Mouse (Mus musculus) lung, embryonic 15.5 days (tissue): ENCODE measurements around the gene Serinc3. TPM values are rescaled to one million over a fixed set of nuclear protein-coding genes. Genes with fewer than 3 reads are reported as not detected.
"Not testable (repeated sequence)": the region's sequence is repeated elsewhere in the genome, so short reads cannot be mapped to it uniquely, and the experiment has no call there.

Source experiments
- ATAC-seq: fragments of 200-750 bp; cut with Nextera tagmentation; 2 replicates; pipeline ENCODE4 v1.8.0; 2017; ENCODE audit warnings: moderate number of reproducible peaks, borderline replicate concordance; ENCODE audit not compliant: low FRiP score, low TSS enrichment; ENCODE audit errors: extremely low read depth
- H3K27ac ChIP-seq: fragments of 300-500 bp; sonication (generic); 2 replicates; pipeline ENCODE4 v1.5.1; 2015; ENCODE audit warnings: moderate library complexity, mild to moderate bottlenecking, inconsistent platforms
- H3K27me3 ChIP-seq: fragments of 300-500 bp; sonication (generic); 2 replicates; pipeline ENCODE4 v1.6.1; 2015; ENCODE audit warnings: inconsistent platforms
- H3K36me3 ChIP-seq: fragments of 300-500 bp; sonication (generic); 2 replicates; pipeline ENCODE4 v1.6.1; 2015; ENCODE audit warnings: inconsistent platforms
- H3K4me1 ChIP-seq: fragments of 300-500 bp; sonication (generic); 2 replicates; pipeline ENCODE4 v1.6.1; 2015; ENCODE audit warnings: inconsistent platforms
- H3K4me2 ChIP-seq: fragments of 300-500 bp; sonication (generic); 2 replicates; pipeline ENCODE4 v1.6.1; 2015; ENCODE audit warnings: inconsistent platforms, mild to moderate bottlenecking, moderate library complexity
- H3K4me3 ChIP-seq: fragments of 300-500 bp; sonication (generic); 2 replicates; pipeline ENCODE4 v1.5.1; 2015; ENCODE audit warnings: mild to moderate bottlenecking, inconsistent platforms
- H3K9ac ChIP-seq: fragments of 300-500 bp; sonication (generic); 2 replicates; pipeline ENCODE4 v1.6.1; 2015; ENCODE audit warnings: inconsistent platforms
- H3K9me3 ChIP-seq: fragments of 300-500 bp; sonication (generic); 2 replicates; pipeline ENCODE4 v1.6.1; 2016; ENCODE audit warnings: inconsistent platforms
- WGBS: fragments of 180-500 bp; shearing (Covaris S2); methylation state at CpG from one replicate; pipeline ENCODE4 v1.1.7; 2015; 5-methylcytosine and 5-hydroxymethylcytosine counted together
- polyA plus RNA-seq: library from polyadenylated mRNA; unstranded; fragments of >200 nt; fragmentation: Nextera tagmentation; extraction: Ambion mirVana; gene quantifications from 2 replicates; pipeline ENCODE4 v1.2.1, GENCODE M21; 2015

Serinc3 gene
- polyA plus RNA-seq, 1 experiment from 2014 or later: 59.1 TPM

DNA sequence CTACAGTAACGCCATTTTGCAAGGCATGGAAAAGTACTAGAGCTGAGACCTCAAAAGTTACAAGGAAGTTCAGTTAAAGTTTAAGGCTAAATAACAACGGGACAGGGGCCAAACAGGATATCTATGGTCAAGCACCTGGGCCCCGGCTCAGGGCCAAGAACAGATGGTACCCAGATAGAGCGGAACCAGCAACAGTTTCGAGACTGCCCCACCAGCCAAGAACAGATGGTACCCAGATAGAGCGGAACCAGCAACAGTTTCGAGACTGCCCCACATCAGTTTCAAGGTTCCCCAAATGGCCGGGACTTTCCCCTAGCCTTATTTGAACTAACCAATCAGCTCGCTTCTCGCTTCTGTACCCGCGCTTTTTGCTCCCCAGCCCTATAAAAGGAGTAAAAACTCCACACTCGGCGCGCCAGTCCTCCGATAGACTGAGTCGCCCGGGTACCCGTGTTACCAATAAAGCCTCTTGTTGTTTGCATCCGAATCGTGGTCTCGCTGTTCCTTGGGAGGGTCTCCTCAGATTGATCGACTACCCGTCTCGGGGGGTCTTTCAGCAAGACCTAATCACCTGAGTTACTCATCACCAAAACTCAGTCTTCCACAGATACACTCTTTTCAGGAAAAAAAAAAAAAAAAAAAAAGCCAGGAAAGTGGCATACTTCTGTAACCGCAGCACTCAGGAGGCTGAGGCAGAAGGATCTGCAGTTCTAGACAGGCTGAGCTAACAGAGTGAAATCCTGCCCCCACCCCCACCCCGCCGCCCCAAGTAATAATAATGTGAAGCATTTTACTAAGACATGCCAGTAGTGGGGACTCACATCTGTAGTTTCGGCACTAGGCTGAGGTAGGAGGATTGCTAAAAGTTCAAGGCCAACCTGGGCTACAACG, 2.0 kb downstream of the Serinc3 start:
- Histone ChIP-seq H3K27me3 (no peaks in the 10 kb centered on the region), H3K9ac (0 out of 2 replicates have a peak overlapping the region, but pooled peaks have one; percentile 92), H3K4me3 (peak overlapping the region; percentile 79), H3K9me3 (no peaks in the 10 kb centered on the region), H3K36me3 (0 out of 2 replicates have a peak, but pooled peaks cover 3% of the 10 kb centered on the region), H3K27ac (peak overlapping the region; percentile 100), H3K4me2 (peak overlapping the region; percentile 55), H3K4me1 (peaks cover 51% of the 10 kb centered on the region)
- WGBS: 76% methylated on average over 30 of the region's 30 CpGs
- ATAC-seq: no peak

DNA sequence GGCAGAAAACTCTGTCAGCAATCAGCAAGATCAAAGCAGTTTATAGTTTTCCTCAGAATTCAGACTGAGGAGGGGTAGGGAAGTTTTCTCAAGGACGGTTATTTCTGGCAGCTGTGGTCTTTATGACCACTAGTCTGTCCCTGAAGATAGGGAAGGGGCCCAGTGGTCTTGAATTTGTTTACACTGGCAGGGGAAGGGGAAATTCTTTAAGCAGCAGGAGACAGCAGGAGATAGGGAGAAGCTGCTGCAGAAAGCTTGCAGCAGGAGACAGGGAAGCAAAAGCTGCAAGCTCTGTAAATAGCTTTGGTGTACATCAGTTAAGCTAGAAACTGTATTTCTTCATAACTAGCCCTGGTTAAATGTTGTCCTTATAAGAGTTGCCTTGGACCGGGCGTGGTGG, 3.2 kb downstream of the Serinc3 start:
- Histone ChIP-seq H3K27ac (peak overlapping the region; percentile 100), H3K4me2 (peak overlapping the region; percentile 55), H3K36me3 (peaks cover 8% of the 10 kb centered on the region), H3K9ac (no peak overlapping the region), H3K27me3 (no peaks in the 10 kb centered on the region), H3K4me1 (peaks cover 56% of the 10 kb centered on the region), H3K9me3 (no peaks in the 10 kb centered on the region), H3K4me3 (no peak overlapping the region)
- ATAC-seq: no peak
- 30% methylated on average over 3 of the region's 3 CpGs for WGBS

DNA sequence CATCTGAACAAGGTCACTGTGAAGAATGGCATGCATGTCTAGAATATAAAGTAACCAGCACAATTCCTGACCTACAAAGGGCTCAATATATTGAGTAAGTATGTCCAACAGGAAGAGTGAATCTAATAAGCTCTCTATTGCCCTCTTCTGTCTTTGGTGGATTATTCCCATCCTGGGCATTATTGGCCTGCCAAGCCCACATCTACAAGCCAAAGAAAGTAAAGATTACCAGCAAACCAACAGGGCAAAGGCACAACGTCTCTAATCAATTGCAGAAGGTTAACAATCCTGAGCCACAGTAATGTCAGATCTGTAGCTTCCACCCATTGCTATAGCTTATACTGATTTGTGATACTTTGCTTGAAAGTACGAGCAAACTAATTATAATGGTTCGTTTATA, 4.4 kb downstream of the Serinc3 start:
- Histone ChIP-seq H3K36me3 (peaks cover 19% of the 10 kb centered on the region), H3K4me2 (no peak overlapping the region), H3K9ac (no peak overlapping the region), H3K27ac (no peak overlapping the region), H3K9me3 (no peaks in the 10 kb centered on the region), H3K27me3 (no peaks in the 10 kb centered on the region), H3K4me1 (peaks cover 55% of the 10 kb centered on the region), H3K4me3 (no peak overlapping the region)
- WGBS: 76% methylated on average over 3 of the region's 3 CpGs
- ATAC-seq: no peak

DNA sequence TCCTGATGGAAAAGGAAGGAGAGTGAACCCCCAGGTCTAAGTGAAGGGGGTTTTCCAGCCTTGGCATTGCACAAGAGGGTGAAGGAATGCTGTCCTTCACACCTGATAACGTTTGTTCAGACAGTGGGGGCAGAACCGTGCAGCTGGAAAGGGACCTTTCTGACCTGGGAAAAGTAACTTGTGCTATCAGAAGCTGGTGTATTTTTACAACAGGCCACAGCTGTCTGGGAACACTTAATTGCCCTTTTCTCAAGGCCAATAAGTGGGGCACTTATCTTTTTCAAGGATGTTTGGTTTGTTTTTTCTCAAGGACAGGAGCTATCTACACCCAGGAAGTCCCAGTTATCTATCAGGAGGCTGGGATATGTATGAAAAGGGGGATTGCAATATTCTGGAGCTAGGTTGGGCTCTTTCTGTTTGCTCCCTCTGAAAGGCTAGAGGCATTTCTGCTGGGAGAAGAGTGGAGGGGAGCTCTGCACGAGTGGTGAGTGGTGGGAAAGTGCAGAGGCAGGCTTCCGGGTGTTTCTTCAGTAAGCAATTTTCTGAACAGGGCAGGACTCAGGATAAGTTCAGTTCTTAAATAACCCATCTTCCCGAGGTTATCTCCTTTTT, 7.2 kb downstream of the Serinc3 start:
- Histone ChIP-seq H3K9ac (no peak overlapping the region), H3K4me1 (peaks cover 40% of the 10 kb centered on the region), H3K4me3 (no peak overlapping the region), H3K27ac (peak overlapping the region; percentile 27; the same call in 1 of the 2 replicates), H3K36me3 (peaks cover 30% of the 10 kb centered on the region), H3K9me3 (no peaks in the 10 kb centered on the region), H3K4me2 (no peak overlapping the region), H3K27me3 (no peaks in the 10 kb centered on the region)
- no peak for ATAC-seq
- WGBS: 13% methylated on average over 5 of the region's 5 CpGs

DNA sequence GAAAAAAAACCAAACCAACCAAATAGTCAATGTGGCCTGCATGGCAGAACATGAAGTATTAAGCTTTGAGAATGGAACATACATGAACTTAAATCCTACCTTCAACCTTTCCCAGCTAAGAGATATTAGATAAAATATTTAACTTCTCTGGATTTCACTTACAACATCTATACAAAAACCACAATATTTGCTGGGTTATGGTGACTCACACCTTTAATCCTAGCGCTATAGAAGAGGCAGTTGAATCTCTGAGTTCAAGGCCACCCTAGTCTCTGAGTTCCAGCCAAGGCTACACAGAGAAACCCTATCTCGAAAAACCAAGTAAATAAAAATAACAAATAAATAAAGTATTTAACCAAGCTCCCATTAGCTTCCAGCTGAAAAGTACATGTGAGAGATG, 8.9 kb downstream of the Serinc3 start:
- H3K4me1 ChIP-seq: peaks cover 30% of the 10 kb centered on the region
- no peaks in the 10 kb centered on the region for H3K9me3 ChIP-seq
- no peak overlapping the region for H3K9ac ChIP-seq
- 83% methylated on average over 2 of the region's 2 CpGs for WGBS
- H3K36me3 ChIP-seq: peaks cover 46% of the 10 kb centered on the region
- no peaks in the 10 kb centered on the region for H3K27me3 ChIP-seq
- H3K4me2 ChIP-seq: no peak overlapping the region
- ATAC-seq: no peak
- no peak overlapping the region for H3K27ac ChIP-seq
- H3K4me3 ChIP-seq: no peak overlapping the region

DNA sequence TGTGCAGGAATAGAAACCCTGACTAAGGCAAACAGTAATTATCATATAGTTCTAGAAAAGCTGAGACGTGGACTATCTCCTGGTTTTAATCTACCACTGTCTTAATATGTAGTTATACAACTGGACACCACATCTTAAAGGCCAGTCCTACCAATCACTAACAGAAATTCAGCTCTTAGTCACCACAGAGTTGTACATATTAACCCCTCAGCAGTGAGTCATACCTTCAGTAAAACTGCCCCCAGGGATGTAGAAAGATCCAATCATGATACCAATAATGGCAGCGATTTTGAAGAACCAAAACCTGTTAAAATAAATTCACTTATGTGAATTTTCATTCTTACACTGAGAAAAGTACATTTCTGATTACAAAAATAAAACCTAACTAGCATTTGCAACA, 10.7 kb downstream of the Serinc3 start:
- WGBS: 90% methylated on average over 2 of the region's 2 CpGs
- Histone ChIP-seq H3K9ac (no peak overlapping the region), H3K9me3 (no peaks in the 10 kb centered on the region), H3K4me2 (no peak overlapping the region), H3K27ac (no peak overlapping the region), H3K4me3 (no peak overlapping the region), H3K27me3 (no peaks in the 10 kb centered on the region), H3K36me3 (peaks cover 61% of the 10 kb centered on the region), H3K4me1 (peaks cover 14% of the 10 kb centered on the region)
- no peak for ATAC-seq

DNA sequence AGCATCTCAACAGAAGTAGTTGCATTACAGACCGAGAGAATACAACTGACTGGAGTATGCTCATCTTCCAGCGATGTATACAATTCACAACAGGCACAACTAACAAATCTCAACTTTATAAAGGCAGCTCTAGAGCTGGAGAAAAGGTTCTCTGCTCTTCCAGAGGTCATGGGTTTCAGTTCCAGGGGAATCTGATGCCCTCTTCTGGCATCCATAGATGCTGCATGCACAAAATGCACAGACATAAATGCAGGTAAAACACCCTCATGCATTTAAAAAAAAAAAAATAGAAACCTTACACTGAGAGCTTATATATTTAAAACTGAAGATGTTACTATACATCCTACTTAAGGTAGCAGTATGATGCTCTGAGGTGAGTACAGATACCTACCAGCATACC, 13.2 kb downstream of the Serinc3 start:
- no peaks in the 10 kb centered on the region for H3K4me1 ChIP-seq
- ATAC-seq: no peak
- no peaks in the 10 kb centered on the region for H3K27me3 ChIP-seq
- H3K9me3 ChIP-seq: no peaks in the 10 kb centered on the region
- H3K36me3 ChIP-seq: peaks cover 78% of the 10 kb centered on the region
- H3K27ac ChIP-seq: no peak overlapping the region
- no peak overlapping the region for H3K4me2 ChIP-seq
- 94% methylated on average over 2 of the region's 2 CpGs for WGBS
- no peak overlapping the region for H3K4me3 ChIP-seq
- H3K9ac ChIP-seq: no peak overlapping the region

DNA sequence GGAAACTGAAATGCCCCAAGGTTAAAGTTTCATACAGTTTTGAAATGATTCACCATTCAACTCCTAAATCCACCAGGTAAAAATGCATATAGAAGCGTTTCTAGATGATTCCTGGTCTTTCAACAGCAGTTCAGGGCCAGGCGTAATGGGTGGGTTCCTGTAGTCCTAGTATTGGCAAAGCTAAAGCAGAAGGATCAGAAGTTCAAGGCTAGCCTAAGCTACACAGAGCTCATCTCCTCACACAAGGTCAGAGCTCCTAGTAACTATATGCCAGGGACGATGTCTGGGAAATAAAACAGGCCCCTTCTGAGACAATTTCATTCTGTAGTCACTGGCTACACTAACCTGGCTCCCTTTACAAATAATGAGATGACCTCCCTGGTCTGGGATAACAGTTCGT, 13.7 kb downstream of the Serinc3 start:
- Histone ChIP-seq H3K27me3 (no peaks in the 10 kb centered on the region), H3K9me3 (no peaks in the 10 kb centered on the region), H3K27ac (no peak overlapping the region), H3K36me3 (peaks cover 78% of the 10 kb centered on the region), H3K4me3 (no peak overlapping the region), H3K9ac (no peak overlapping the region), H3K4me2 (no peak overlapping the region), H3K4me1 (no peaks in the 10 kb centered on the region)
- ATAC-seq: no peak
- 94% methylated on average over 4 of the region's 4 CpGs for WGBS

DNA sequence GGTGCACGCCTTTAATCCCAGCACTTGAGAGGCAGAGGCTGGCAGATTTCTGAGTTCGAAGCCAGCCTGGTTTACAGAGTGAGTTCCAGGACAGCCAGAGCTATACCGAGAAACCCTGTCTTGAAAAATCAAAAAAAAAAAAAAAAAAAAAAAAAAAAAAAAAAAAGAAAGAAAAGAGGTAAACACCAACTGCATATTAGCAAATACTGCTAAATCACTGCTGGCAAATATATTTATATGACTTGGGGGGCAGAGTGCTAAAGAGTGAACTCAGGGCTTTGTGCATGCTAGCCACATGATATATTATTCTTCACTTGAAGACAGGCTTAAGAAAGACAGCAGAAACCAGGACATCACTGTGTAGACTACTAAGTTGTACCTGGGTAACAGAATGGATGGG, 23.5 kb downstream of the Serinc3 start:
- H3K27ac ChIP-seq, H3K4me3 ChIP-seq, H3K4me1 ChIP-seq, H3K9ac ChIP-seq, ATAC-seq, H3K4me2 ChIP-seq, H3K9me3 ChIP-seq, H3K27me3 ChIP-seq: not testable (repeated sequence)
- peaks cover 74% of the 10 kb centered on the region for H3K36me3 ChIP-seq
- 84% methylated on average over 3 of the region's 3 CpGs for WGBS

DNA sequence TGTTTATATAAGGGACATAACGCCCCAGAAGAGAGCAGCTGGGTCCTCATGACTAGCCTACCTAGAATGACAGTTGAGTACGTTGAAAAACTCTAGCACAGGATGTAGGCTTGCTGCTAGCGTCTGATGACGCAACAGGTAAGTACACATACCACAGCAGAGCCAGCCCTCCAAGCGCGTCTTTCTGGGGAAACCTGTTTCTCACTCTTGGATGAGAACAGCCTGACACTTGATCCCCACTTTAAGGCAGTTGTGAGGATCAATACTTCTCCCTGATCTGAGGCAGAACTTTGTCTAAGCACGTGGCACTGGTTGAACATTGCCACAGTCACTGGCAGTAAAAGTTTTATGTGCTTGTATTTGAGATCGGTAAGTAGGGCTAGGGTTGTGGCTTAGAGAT, 24.5 kb downstream of the Serinc3 start:
- Histone ChIP-seq H3K27me3 (no peaks in the 10 kb centered on the region), H3K4me2 (no peak overlapping the region), H3K27ac (no peak overlapping the region), H3K9ac (no peak overlapping the region), H3K4me1 (no peaks in the 10 kb centered on the region), H3K9me3 (no peaks in the 10 kb centered on the region), H3K4me3 (no peak overlapping the region), H3K36me3 (peaks cover 72% of the 10 kb centered on the region)
- ATAC-seq: peak; percentile 57; the same call in 1 of the 2 replicates
- 59% methylated on average over 8 of the region's 8 CpGs for WGBS

DNA sequence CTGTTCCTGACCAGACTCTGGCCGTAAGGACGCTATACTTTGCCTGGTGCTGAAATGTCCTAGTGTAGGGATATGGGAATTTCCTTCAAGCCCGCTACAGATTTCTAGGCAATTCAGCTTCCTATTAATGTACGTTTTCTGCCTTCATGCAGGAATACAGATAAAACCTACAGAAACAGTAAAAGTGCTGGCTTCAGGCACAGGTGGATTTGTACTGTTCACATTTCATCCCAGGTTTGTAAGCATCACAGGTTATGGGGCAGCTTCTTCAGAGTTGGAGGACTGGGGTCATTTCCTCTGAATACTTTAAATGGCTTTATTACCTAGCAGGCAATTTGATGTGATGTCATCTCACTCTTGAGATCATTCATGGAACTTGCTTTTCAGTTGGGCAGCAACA, 27.1 kb downstream of the Serinc3 start:
- ATAC-seq: no peak
- no peaks in the 10 kb centered on the region for H3K9me3 ChIP-seq
- no peaks in the 10 kb centered on the region for H3K4me1 ChIP-seq
- H3K27ac ChIP-seq: no peak overlapping the region
- WGBS: 84% methylated on average over 4 of the region's 4 CpGs
- H3K36me3 ChIP-seq: peaks cover 75% of the 10 kb centered on the region
- no peak overlapping the region for H3K4me2 ChIP-seq
- H3K4me3 ChIP-seq: no peak overlapping the region
- H3K9ac ChIP-seq: no peak overlapping the region
- no peaks in the 10 kb centered on the region for H3K27me3 ChIP-seq

DNA sequence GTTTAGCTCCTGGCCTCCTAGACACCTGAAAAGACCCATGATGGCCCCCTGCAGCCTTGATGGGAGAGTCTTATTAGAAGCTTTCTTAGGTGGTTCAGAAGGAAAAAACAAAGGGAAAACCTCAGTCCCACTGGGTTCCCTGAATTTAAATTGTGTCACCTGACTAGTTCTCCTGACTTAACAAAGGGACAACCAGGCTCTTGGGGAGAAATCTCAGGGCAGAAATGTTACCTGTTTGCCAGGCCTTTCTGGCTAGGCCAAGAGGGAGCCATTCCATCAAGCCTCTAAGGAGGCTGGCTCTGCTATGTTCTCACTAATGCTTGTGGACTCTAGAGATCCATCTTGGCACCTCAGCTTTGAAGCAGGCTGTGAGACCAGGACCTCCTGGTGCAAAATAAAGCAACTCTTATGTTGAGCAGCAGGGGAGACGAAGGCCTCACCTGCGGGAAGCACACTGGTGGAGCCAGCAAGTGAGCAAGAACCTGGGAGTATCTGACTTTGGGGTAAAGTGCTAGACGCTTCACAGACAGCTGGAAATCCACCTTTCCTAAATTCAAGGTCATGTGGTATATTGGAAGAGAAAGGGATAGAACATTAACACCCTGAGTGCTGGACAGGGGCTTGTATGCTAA, 27.6 kb downstream of the Serinc3 start:
- no peak overlapping the region for H3K4me3 ChIP-seq
- H3K36me3 ChIP-seq: peaks cover 72% of the 10 kb centered on the region
- no peaks in the 10 kb centered on the region for H3K27me3 ChIP-seq
- H3K9ac ChIP-seq: no peak overlapping the region
- no peak for ATAC-seq
- no peaks in the 10 kb centered on the region for H3K9me3 ChIP-seq
- H3K4me1 ChIP-seq: no peaks in the 10 kb centered on the region
- whole genome bisulfite sequencing: 65% methylated on average over 3 of the region's 3 CpGs
- H3K27ac ChIP-seq: no peak overlapping the region
- no peak overlapping the region for H3K4me2 ChIP-seq
